Mouse (Mus musculus) MEL (cell line): ENCODE results near the gene Cryba2. TPM values are rescaled to one million over a fixed set of nuclear protein-coding genes. Genes with fewer than 3 reads are reported as not detected.

ENCODE experiments used
- DNase-seq: peaks from one replicate; pipeline ENCODE4 v3.0.0; 2011; ENCODE audit warnings: low read depth, low spot score
- H3K27ac ChIP-seq: 2 replicates; pipeline ENCODE4 v1.5.1; 2012; ENCODE audit warnings: low read depth, mild to moderate bottlenecking, control low read depth, low read length, moderate library complexity; ENCODE audit not compliant: control insufficient read depth
- H3K27me3 ChIP-seq, 2 experiments: fragments of 150-350 bp in 1 of 2; sonication (generic) in 1 of 2; 2 replicates each; pipeline ENCODE4 v1.6.1; 2012; ENCODE audit warnings: low read length in 2 of 2, mild to moderate bottlenecking in 2 of 2, improper control_type of control experiment in 1 of 2, moderate library complexity in 1 of 2; ENCODE audit not compliant: insufficient read depth in 2 of 2, control insufficient read depth in 1 of 2
- H3K36me3 ChIP-seq, 2 experiments: 2 replicates each; pipeline ENCODE4 v1.6.1; 2012 to 2014; ENCODE audit warnings: low read length in 2 of 2, improper control_type of control experiment in 1 of 2, inconsistent platforms in 1 of 2, mild to moderate bottlenecking in 1 of 2; ENCODE audit not compliant: insufficient read depth in 2 of 2, control insufficient read depth in 1 of 2
- H3K4me1 ChIP-seq, 2 experiments: fragments of 150-350 bp in 1 of 2; sonication (generic) in 1 of 2; 2 replicates each; pipeline ENCODE4 v1.6.1; 2012; ENCODE audit warnings: low read length in 2 of 2, improper control_type of control experiment in 1 of 2, mild to moderate bottlenecking in 1 of 2; ENCODE audit not compliant: insufficient read depth in 2 of 2, control insufficient read depth in 1 of 2
- H3K4me3 ChIP-seq, 2 experiments: fragments of 150-350 bp in 1 of 2; sonication (generic) in 1 of 2; 2 replicates each; pipeline ENCODE4 v1.5.1; 2012; ENCODE audit warnings: low read depth in 2 of 2, low read length in 2 of 2, mild to moderate bottlenecking in 2 of 2, moderate library complexity in 2 of 2, control low read depth in 1 of 2, improper control_type of control experiment in 1 of 2; ENCODE audit not compliant: control insufficient read depth in 1 of 2, insufficient read depth in 1 of 2
- H3K79me2 ChIP-seq: 2 replicates; pipeline ENCODE4 v1.6.1; 2012; ENCODE audit warnings: mild to moderate bottlenecking, low read length, moderate library complexity; ENCODE audit not compliant: control insufficient read depth, poor library complexity, insufficient read depth
- H3K9ac ChIP-seq: 2 replicates; pipeline ENCODE4 v1.6.1; 2012; ENCODE audit warnings: low read depth, mild to moderate bottlenecking, control low read depth, low read length, moderate library complexity; ENCODE audit not compliant: control insufficient read depth, poor library complexity, severe bottlenecking
- H3K9me3 ChIP-seq: fragments of 150-350 bp; sonication (generic); replicated peaks from 2 replicates; pipeline ENCODE4 v1.6.1; 2012; ENCODE audit warnings: mild to moderate bottlenecking, low read length, improper control_type of control experiment, moderate library complexity; ENCODE audit not compliant: insufficient read depth
- CHD1 ChIP-seq: IDR thresholded peaks from 2 replicates; pipeline ENCODE4 v1.6.1; 2012; ENCODE audit warnings: low read depth, mild to moderate bottlenecking, inconsistent platforms, low read length, improper control_type of control experiment
- E2F4 ChIP-seq: IDR thresholded peaks from 2 replicates; pipeline ENCODE4 v1.6.1; 2011; ENCODE audit warnings: low read depth, low read length, improper control_type of control experiment, borderline replicate concordance
- EP300 ChIP-seq, 2 experiments: IDR thresholded peaks; 2 replicates each; pipeline ENCODE4 v1.6.1; 2011; ENCODE audit warnings: improper control_type of control experiment in 2 of 2, low read length in 2 of 2, low read depth in 1 of 2, mild to moderate bottlenecking in 1 of 2
- ETS1 ChIP-seq: IDR thresholded peaks from 2 replicates; pipeline ENCODE4 v1.6.1; 2012; ENCODE audit warnings: low read depth, mild to moderate bottlenecking, inconsistent platforms, low read length, improper control_type of control experiment, moderate library complexity
- GABPA ChIP-seq: IDR thresholded peaks from 2 replicates; pipeline ENCODE4 v1.6.1; 2012; ENCODE audit warnings: low read depth, mild to moderate bottlenecking, inconsistent platforms, low read length, improper control_type of control experiment, moderate library complexity
- HCFC1 ChIP-seq: IDR thresholded peaks from 2 replicates; pipeline ENCODE4 v1.6.1; 2012; ENCODE audit warnings: low read depth, mild to moderate bottlenecking, inconsistent platforms, low read length, improper control_type of control experiment, moderate library complexity
- KAT2A ChIP-seq: conservative IDR thresholded peaks from 2 replicates; pipeline ENCODE4 v1.6.1; 2012; ENCODE audit warnings: low read depth, low read length, improper control_type of control experiment, inconsistent platforms
- MAFK ChIP-seq: IDR thresholded peaks from 2 replicates; pipeline ENCODE4 v1.6.1; 2011; ENCODE audit warnings: low read depth, mild to moderate bottlenecking, low read length, improper control_type of control experiment, borderline replicate concordance
- MAX ChIP-seq: IDR thresholded peaks from 2 replicates; pipeline ENCODE4 v1.6.1; 2011; ENCODE audit warnings: low read length, improper control_type of control experiment
- MEF2A ChIP-seq: IDR thresholded peaks from 2 replicates; pipeline ENCODE4 v1.6.1; 2014; ENCODE audit warnings: low read depth, mild to moderate bottlenecking, inconsistent platforms, low read length, improper control_type of control experiment; ENCODE audit not compliant: poor library complexity, insufficient replicate concordance, severe bottlenecking; ENCODE audit errors: extremely low read depth
- MXI1 ChIP-seq: IDR thresholded peaks from 2 replicates; pipeline ENCODE4 v1.6.1; 2011; ENCODE audit warnings: mild to moderate bottlenecking, low read depth, low read length, improper control_type of control experiment
- MYB ChIP-seq: IDR thresholded peaks from 2 replicates; pipeline ENCODE4 v1.6.1; 2011; ENCODE audit warnings: mild to moderate bottlenecking, low read depth, low read length, improper control_type of control experiment
- MYC ChIP-seq: IDR thresholded peaks from 2 replicates; pipeline ENCODE4 v1.6.1; 2011; ENCODE audit warnings: low read depth, mild to moderate bottlenecking, low read length, improper control_type of control experiment, moderate library complexity
- NELFE ChIP-seq: IDR thresholded peaks from 2 replicates; pipeline ENCODE4 v1.6.1; 2011; ENCODE audit warnings: low read depth, low read length, improper control_type of control experiment
- POLR2AphosphoS2 ChIP-seq: IDR thresholded peaks from 2 replicates; pipeline ENCODE4 v1.6.1; 2011; ENCODE audit warnings: low read length, improper control_type of control experiment
- RAD21 ChIP-seq: IDR thresholded peaks from 2 replicates; pipeline ENCODE4 v1.6.1; 2011; ENCODE audit warnings: mild to moderate bottlenecking, low read depth, low read length, improper control_type of control experiment
- RCOR1 ChIP-seq: IDR thresholded peaks from 2 replicates; pipeline ENCODE4 v1.6.1; 2012; ENCODE audit warnings: low read depth, mild to moderate bottlenecking, inconsistent platforms, low read length, improper control_type of control experiment
- SIN3A ChIP-seq: IDR thresholded peaks from 2 replicates; pipeline ENCODE4 v1.6.1; 2012; ENCODE audit warnings: low read length, improper control_type of control experiment, inconsistent platforms
- UBTF ChIP-seq: IDR thresholded peaks from 2 replicates; pipeline ENCODE4 v1.6.1; 2012; ENCODE audit warnings: low read depth, mild to moderate bottlenecking, inconsistent platforms, low read length, improper control_type of control experiment, moderate library complexity, borderline replicate concordance; ENCODE audit not compliant: insufficient read depth
- USF1 ChIP-seq: IDR thresholded peaks from 2 replicates; pipeline ENCODE4 v1.6.1; 2014; ENCODE audit warnings: low read depth, mild to moderate bottlenecking, inconsistent platforms, low read length, improper control_type of control experiment, moderate library complexity
- USF2 ChIP-seq, 2 experiments: IDR thresholded peaks; 2 replicates each; pipeline ENCODE4 v1.6.1; 2011 to 2012; ENCODE audit warnings: improper control_type of control experiment in 2 of 2, low read length in 2 of 2, borderline replicate concordance in 1 of 2, inconsistent platforms in 1 of 2, low read depth in 1 of 2, mild to moderate bottlenecking in 1 of 2; ENCODE audit not compliant: insufficient read depth in 1 of 2
- ZC3H11A ChIP-seq: IDR thresholded peaks from 2 replicates; pipeline ENCODE4 v1.6.1; 2012; ENCODE audit warnings: low read depth, mild to moderate bottlenecking, inconsistent platforms, low read length, improper control_type of control experiment
- ZMIZ1 ChIP-seq: IDR thresholded peaks from 2 replicates; pipeline ENCODE4 v1.6.1; 2012; ENCODE audit warnings: low read depth, mild to moderate bottlenecking, inconsistent platforms, low read length, improper control_type of control experiment, moderate library complexity
- ZNF384 ChIP-seq: IDR thresholded peaks from 2 replicates; pipeline ENCODE4 v1.6.1; 2012; ENCODE audit warnings: low read depth, mild to moderate bottlenecking, inconsistent platforms, low read length, improper control_type of control experiment
- polyA plus RNA-seq, 2 experiments: library from polyadenylated mRNA; stranded (reverse) in 1 of 2; unstranded in 1 of 2; fragments of >175 nt in 1 of 2; fragments of >200 nt in 1 of 2; gene quantifications; 2 replicates each; pipeline versions ENCODE4 v1.2.1 to v1.2.4; 2012; ENCODE audit warnings: low replicate concordance in 2 of 2, low read depth in 1 of 2; ENCODE audit not compliant: insufficient read length in 2 of 2, insufficient read depth in 1 of 2, missing spikeins in 1 of 2
- total RNA-seq: library from RNA; depleted of rRNA; stranded (reverse); fragments of 300-350 nt; gene quantifications from 2 replicates; pipeline ENCODE4 v1.2.3, GENCODE M21; 2012

Gene Cryba2
- total and polyA plus RNA-seq, 3 experiments: not detected

- Histone ChIP-seq H3K79me2 (no peaks in the 10 kb centered on the region), H3K4me3 (no peak within 1 kb of the TSS), H3K27ac (no peak within 1 kb of the TSS), H3K9me3 (no peaks in the 10 kb centered on the region), H3K36me3 (no peaks in the 10 kb centered on the region), H3K9ac (no peak within 1 kb of the TSS), H3K4me1 (no peaks in the 10 kb centered on the region), H3K27me3 (peaks cover 0 to 7% of the 10 kb centered on the region in 2 experiments; a peak in 3 of 4 replicates)
- TF ChIP-seq POLR2AphosphoS2: no peak
- no peak for TF ChIP-seq MYC
- no peak for TF ChIP-seq SIN3A
- no peak for TF ChIP-seq MAX
- no peak for TF ChIP-seq HCFC1
- TF ChIP-seq MYB: no peak
- no peak for TF ChIP-seq UBTF
- no peak for TF ChIP-seq MAFK
- TF ChIP-seq EP300 (IDR thresholded peaks at IDR 0.05; ENCODE audit: low read depth in 1 of 2, low read length in 2 of 2): no peak
- no peak for TF ChIP-seq MEF2A
- no peak for TF ChIP-seq RAD21
- TF ChIP-seq NELFE: no peak
- TF ChIP-seq ZMIZ1: no peak
- no peak for TF ChIP-seq ZNF384
- no peak for DNase-seq
Observed at GRCm38 (mm10) chr1:74935402-74935801, 42.5 kb upstream of the Cryba2 start, which contains the start of gene Cfap65. Cfap65 (minus strand) TSS chr1:74935599.

GRCm38 (mm10) chr1:74927621-74928296 lies 34.8 kb upstream of the Cryba2 start:
- no peak overlapping the region for H3K27ac ChIP-seq
- no peaks in the 10 kb centered on the region for H3K79me2 ChIP-seq
- H3K36me3 ChIP-seq: no peaks in the 10 kb centered on the region
- TF ChIP-seq MEF2A (no peak), RCOR1 (no peak), EP300 (IDR thresholded peaks at IDR 0.05; ENCODE audit: low read depth in 1 of 2, low read length in 2 of 2) (no peak), MXI1 (no peak), ZC3H11A (no peak), E2F4 (no peak), USF1 (no peak), GABPA (no peak), ETS1 (no peak), UBTF (no peak), KAT2A (no peak), CHD1 (no peak), USF2 (IDR thresholded peaks at IDR 0.05; ENCODE audit: borderline replicate concordance in 1 of 2, insufficient read depth in 1 of 2, low read depth in 1 of 2, low read length in 2 of 2) (no peak)
- H3K9me3 ChIP-seq: no peaks in the 10 kb centered on the region
- H3K9ac ChIP-seq: no peak overlapping the region
- peaks cover 0 to 6% of the 10 kb centered on the region in 2 experiments; a peak in 2 of 4 replicates for H3K27me3 ChIP-seq
- H3K4me1 ChIP-seq: no peaks in the 10 kb centered on the region
- no peak for DNase-seq
- no peak overlapping the region for H3K4me3 ChIP-seq
